Mouse (Mus musculus) thymus, adult 18-20 months (tissue): ENCODE results near the gene Olfr406.

ENCODE experiments used
- DNase-seq, 2 experiments: peaks; one replicate each; pipeline ENCODE4 v3.0.0; 2022; ENCODE audit warnings: mixed read lengths in 2 of 2

The Olfr406 gene

DNA sequence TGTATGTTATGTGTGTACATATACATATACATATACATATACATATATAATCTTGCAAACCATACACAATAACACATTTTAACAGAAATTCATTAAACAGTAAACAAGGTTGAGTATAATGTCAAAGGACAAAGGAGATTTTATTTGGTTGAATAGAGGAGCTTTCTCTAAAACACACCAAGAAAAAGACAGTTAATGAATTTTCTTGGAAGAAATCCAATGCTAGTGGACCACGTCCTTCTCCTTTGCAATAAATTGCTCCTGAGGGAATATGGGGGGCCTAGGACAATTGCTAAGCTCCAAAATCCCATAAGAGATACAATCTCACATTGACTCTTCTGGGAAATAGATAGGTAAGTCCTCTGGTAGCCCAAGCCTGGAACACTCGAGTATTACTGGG is at the start of gene Olfr406:
TSS of gene Olfr406 (plus strand) at position 301 of the 400 bp plus-strand sequence.
- no peak for DNase-seq

DNA sequence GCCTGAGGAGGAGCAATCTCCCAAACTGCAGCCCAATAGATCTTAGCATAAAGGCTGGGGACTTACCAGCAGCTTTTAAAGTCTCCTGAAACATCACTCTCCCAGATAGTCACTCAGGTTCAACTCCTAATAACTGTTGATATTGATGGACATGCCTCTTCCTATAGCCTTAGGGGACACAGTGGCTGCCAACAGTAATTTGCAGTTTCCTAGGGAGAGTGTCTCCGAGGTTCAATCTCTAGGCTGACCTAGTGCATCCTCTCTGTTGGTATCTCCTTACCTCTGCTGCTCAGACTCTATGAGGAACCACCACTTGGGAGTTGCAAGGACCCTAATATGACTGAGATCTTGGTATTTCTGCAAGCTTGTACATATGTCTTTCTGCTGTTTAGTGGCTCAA is 48.3 kb upstream of the Olfr406 start, which contains the start of gene Olfr43:
TSS of gene Olfr43 (minus strand) at position 101 of the 400 bp plus-strand sequence.
- DNase-seq = no peak

DNA sequence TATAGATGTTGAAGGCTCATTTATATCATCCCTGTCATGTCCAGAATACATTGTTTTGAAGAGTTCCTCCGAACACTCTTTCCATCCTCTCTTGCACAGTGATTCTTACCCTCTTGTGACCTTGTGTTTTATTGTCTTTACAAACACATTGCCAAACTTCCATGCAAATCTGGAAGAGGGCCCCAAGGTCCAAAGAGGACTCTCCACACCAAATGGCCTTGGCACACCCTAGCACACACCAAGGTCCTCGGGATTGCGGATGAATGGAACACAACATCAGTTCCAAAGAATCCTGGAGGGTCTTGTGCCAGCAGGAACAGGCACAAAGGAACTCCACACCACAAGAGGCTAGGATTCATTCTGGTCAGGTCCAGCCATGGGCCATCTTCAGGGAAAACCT is 18.4 kb upstream of the Olfr406 start:
- DNase-seq = no peak

DNA sequence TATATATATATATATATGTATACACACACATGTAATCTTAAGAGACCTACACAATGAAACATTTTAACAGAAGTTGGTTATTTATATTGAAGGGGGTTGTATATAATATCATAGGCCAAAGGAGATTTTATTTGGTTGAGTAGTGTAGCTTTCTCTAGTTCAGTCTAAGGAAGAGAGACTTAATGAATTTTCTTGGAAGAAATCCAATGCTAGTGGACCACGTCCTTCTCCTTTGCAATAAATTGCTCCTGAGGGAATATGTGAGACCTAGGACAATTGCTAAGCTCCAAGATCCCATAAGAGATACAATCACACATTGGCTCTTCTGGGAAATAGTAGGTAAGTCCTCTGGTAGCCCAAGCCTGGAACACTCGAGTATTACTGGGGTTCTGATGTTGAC is 23.8 kb downstream of the Olfr406 start, which contains the start of gene Olfr59:
TSS of gene Olfr59 (plus strand) at position 301 of the 400 bp plus-strand sequence.
- DNase-seq = no peak

DNA sequence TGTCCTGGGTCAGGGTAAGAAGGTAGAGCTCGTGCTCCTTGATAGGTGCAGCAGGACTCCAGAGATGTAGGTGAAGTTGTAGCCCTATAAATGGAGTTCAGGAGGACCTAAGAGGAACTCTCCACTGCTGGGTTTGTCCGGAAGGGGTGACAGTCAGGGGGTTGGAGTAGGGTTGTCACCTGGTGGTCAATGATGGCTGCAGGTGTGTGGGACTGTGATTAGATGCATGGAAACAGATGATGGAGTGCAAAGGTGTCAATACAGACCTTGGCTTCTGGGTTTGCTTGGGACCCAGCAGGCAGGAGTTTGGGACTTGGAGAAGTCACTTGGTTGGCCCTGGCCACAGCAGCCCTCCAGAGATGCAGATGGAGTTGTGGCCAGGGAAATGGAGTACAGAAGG is 27.6 kb downstream of the Olfr406 start:
- DNase-seq = no peak
